Mouse (Mus musculus) stomach, embryonic 14.5 days (tissue): ENCODE measurements at regions not wholly inside any gene's neighbourhood (a gene's known extent, or its start where the extent isn't known, plus 50 kb on each side); places are given as distances from the start of the nearest gene placed in this dataset.

ENCODE experiments used
- ATAC-seq: fragments of 200-750 bp; cut with Nextera tagmentation; 2 replicates; pipeline ENCODE4 v1.8.0; 2017; ENCODE audit warnings: low read depth, moderate TSS enrichment; ENCODE audit not compliant: insufficient number of reproducible peaks, insufficient read depth, low FRiP score
- H3K27ac ChIP-seq: fragments of 300-500 bp; sonication (generic); 2 replicates; pipeline ENCODE4 v1.5.1; 2014; ENCODE audit warnings: mild to moderate bottlenecking, low read length, moderate library complexity, mixed read lengths
- H3K27me3 ChIP-seq: fragments of 300-500 bp; sonication (generic); 2 replicates; pipeline ENCODE4 v1.6.1; 2014; ENCODE audit warnings: low read length, control low read depth, mixed read lengths; ENCODE audit not compliant: control insufficient read depth, insufficient read depth
- H3K36me3 ChIP-seq: fragments of 300-500 bp; sonication (generic); 2 replicates; pipeline ENCODE4 v1.6.1; 2014; ENCODE audit warnings: mild to moderate bottlenecking, control low read depth, low read length, moderate library complexity, mixed read lengths; ENCODE audit not compliant: control insufficient read depth, insufficient read depth
- H3K4me1 ChIP-seq: fragments of 300-500 bp; sonication (generic); 2 replicates; pipeline ENCODE4 v1.6.1; 2014; ENCODE audit warnings: low read length, control low read depth, mixed read lengths; ENCODE audit not compliant: control insufficient read depth, insufficient read depth
- H3K4me2 ChIP-seq: fragments of 300-500 bp; sonication (generic); replicated peaks from 2 replicates; pipeline ENCODE4 v1.6.1; 2014; ENCODE audit warnings: low read depth, low read length, control low read depth
- H3K4me3 ChIP-seq: fragments of 300-500 bp; sonication (generic); 2 replicates; pipeline ENCODE4 v1.5.1; 2014; ENCODE audit warnings: low read depth, low read length, control low read depth
- H3K9ac ChIP-seq: fragments of 300-500 bp; sonication (generic); replicated peaks from 2 replicates; pipeline ENCODE4 v1.6.1; 2014; ENCODE audit warnings: low read depth, mild to moderate bottlenecking, control low read depth, low read length, moderate library complexity, mixed read lengths
- H3K9me3 ChIP-seq: fragments of 300-500 bp; sonication (generic); 2 replicates; pipeline ENCODE4 v1.6.1; 2016; ENCODE audit warnings: low read depth, low read length, control low read depth; ENCODE audit not compliant: control insufficient read depth
- WGBS: fragments of 180-500 bp; shearing (Covaris S2); extraction: QIAGEN DNeasy Blood & Tissue Kit; methylation state at CpG from one replicate; pipeline ENCODE4 v1.1.7; 2014; 5-methylcytosine and 5-hydroxymethylcytosine counted together

DNA sequence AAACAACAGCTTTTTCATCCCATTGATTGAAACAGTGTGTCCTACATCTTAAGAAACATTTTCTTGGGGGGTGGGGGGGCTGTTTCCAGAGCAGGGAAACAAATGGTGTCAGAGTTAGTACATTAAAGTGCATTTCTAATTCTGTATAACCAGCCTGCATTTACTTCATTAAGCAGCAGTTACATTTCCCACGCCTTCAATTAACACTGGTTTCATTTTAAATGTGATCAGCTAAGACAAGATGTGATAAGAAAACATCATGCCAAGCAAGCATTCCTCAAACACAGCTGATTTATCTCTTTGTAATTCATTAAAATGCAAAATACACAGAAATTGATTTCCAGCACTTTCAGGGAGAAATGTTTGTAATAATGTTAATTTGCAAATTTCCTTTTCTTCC is 122.0 kb downstream of the Olfr1505 start:
- Histone ChIP-seq H3K36me3 (no peaks in the 10 kb centered on the region), H3K4me2 (no peak overlapping the region), H3K27me3 (no peaks in the 10 kb centered on the region), H3K9me3 (no peaks in the 10 kb centered on the region), H3K27ac (no peak overlapping the region), H3K4me3 (no peak overlapping the region), H3K9ac (no peak overlapping the region), H3K4me1 (no peaks in the 10 kb centered on the region)
- ATAC-seq = no peak
- WGBS = 74% methylated on average over 1 of the region's 1 CpGs

DNA sequence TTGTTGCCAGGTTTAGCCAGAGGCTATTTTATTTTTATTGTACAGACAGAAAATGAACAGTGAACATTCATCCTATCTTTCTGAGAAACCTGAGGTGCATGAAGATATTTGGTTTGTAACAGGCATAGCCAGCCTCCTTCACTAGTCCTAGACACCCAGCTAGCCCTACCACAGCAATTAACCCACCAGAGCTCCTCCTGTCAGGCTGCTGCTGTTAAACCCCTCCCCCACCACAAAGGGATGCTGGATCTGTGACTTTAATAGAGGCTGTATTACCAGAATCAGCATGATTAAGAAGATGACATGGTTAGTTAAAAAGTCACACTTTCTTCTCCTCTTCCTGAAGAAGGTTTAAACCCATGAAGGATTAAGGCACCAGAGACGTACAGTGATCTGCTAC is 122.5 kb downstream of the Olfr1505 start:
- Histone ChIP-seq H3K4me3 (no peak overlapping the region), H3K4me2 (no peak overlapping the region), H3K36me3 (no peaks in the 10 kb centered on the region), H3K27me3 (no peaks in the 10 kb centered on the region), H3K9ac (no peak overlapping the region), H3K4me1 (no peaks in the 10 kb centered on the region), H3K9me3 (no peaks in the 10 kb centered on the region), H3K27ac (no peak overlapping the region)
- WGBS = 58% methylated on average over 1 of the region's 1 CpGs
- ATAC-seq = no peak

GRCm38 (mm10) chr19:14036750-14037149 is 123.4 kb downstream of the Olfr1505 start:
- Histone ChIP-seq H3K27ac (no peak overlapping the region), H3K4me1 (no peaks in the 10 kb centered on the region), H3K36me3 (no peaks in the 10 kb centered on the region), H3K4me2 (no peak overlapping the region), H3K9me3 (no peaks in the 10 kb centered on the region), H3K27me3 (no peaks in the 10 kb centered on the region), H3K4me3 (no peak overlapping the region), H3K9ac (no peak overlapping the region)
- no peak for ATAC-seq
- 65% methylated on average over 1 of the region's 1 CpGs for WGBS

DNA sequence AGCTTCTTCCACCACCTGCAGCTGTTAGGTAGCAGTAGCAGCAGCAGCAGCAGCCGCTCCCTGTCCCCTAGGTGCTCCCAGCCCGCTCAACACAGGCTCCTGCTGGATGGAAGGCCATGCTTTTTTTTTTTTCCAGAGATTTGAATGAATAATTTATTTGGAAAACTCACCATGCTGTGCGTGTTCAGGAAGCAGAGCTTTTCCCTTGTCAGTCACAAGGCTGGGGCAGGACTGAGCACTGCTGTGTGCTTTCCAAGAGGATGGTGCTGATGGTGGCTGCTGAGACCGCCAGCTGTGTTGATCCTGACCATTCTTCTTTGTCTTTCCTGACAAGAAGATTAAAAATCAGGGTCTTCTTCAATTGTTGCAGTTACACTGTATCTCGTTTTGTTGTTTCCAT is 129.4 kb downstream of the Olfr1505 start:
- H3K27me3 ChIP-seq = no peaks in the 10 kb centered on the region
- H3K27ac ChIP-seq = no peak overlapping the region
- no peaks in the 10 kb centered on the region for H3K36me3 ChIP-seq
- ATAC-seq = no peak
- no peaks in the 10 kb centered on the region for H3K9me3 ChIP-seq
- H3K4me2 ChIP-seq = no peak overlapping the region
- H3K4me1 ChIP-seq = no peaks in the 10 kb centered on the region
- no peak overlapping the region for H3K4me3 ChIP-seq
- 52% methylated on average over 5 of the region's 5 CpGs for WGBS
- no peak overlapping the region for H3K9ac ChIP-seq

GRCm38 (mm10) chr19:14045456-14045855 is 132.1 kb downstream of the Olfr1505 start:
- WGBS = 59% methylated on average over 2 of the region's 2 CpGs
- Histone ChIP-seq H3K27me3 (no peaks in the 10 kb centered on the region), H3K9me3 (no peaks in the 10 kb centered on the region), H3K4me2 (no peak overlapping the region), H3K4me1 (no peaks in the 10 kb centered on the region), H3K4me3 (no peak overlapping the region), H3K27ac (no peak overlapping the region), H3K9ac (no peak overlapping the region), H3K36me3 (no peaks in the 10 kb centered on the region)
- ATAC-seq = no peak

DNA sequence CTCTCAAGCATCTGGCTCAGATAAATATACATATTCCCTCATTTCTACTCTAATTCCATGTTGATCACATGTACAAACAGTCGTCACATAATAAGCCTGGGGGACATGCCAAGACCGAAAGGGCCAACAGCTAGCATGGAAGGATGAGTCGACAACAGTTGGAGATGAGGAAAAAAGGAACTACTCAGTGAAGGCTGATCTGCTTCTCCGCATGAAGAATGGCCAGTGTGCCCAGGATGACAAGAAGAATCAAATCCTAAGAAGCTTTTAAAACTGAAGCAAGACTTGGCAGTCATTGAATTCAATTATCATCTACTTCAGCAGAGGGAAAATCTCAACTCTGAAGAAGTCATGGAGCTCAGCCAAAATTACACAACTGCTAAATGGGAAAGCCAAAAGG is 138.7 kb downstream of the Olfr1505 start:
- Histone ChIP-seq H3K9ac (no peak overlapping the region), H3K9me3 (no peaks in the 10 kb centered on the region), H3K36me3 (no peaks in the 10 kb centered on the region), H3K4me1 (no peaks in the 10 kb centered on the region), H3K27me3 (no peaks in the 10 kb centered on the region), H3K4me2 (no peak overlapping the region), H3K4me3 (no peak overlapping the region), H3K27ac (no peak overlapping the region)
- WGBS = 71% methylated on average over 4 of the region's 4 CpGs
- no peak for ATAC-seq

DNA sequence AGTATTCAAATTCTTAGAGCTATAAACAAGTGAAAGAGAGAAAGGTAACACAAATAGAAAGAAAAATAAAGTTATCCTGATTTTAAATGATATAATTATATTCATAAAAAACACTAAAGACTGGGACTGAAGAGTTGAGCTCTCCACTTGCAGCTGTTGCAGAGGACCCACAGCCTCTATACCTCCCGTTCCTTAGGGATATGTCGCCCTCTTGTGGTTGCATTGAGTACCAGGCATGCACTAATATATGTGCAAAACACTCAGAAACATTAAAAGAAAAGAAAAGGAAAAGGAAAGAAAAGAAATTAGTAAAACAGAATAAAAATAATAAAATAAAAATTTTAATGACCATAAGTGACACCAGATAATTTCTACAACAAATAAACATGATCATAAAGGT is 167.2 kb downstream of the Olfr1505 start:
- Histone ChIP-seq H3K9me3 (no peaks in the 10 kb centered on the region), H3K36me3 (no peaks in the 10 kb centered on the region), H3K4me1 (no peaks in the 10 kb centered on the region), H3K27me3 (no peaks in the 10 kb centered on the region), H3K4me2 (no peak overlapping the region), H3K4me3 (no peak overlapping the region), H3K27ac (no peak overlapping the region), H3K9ac (no peak overlapping the region)
- no peak for ATAC-seq
- WGBS = 12% methylated on average over 2 of the region's 2 CpGs

GRCm38 (mm10) chr19:14084726-14085125 is 171.4 kb downstream of the Olfr1505 start:
- no peak for ATAC-seq
- H3K27me3 ChIP-seq = no peaks in the 10 kb centered on the region
- no peaks in the 10 kb centered on the region for H3K4me1 ChIP-seq
- WGBS = 84% methylated on average over 3 of the region's 3 CpGs
- no peak overlapping the region for H3K4me2 ChIP-seq
- no peak overlapping the region for H3K9ac ChIP-seq
- H3K4me3 ChIP-seq = no peak overlapping the region
- H3K36me3 ChIP-seq = no peaks in the 10 kb centered on the region
- H3K9me3 ChIP-seq = no peaks in the 10 kb centered on the region
- no peak overlapping the region for H3K27ac ChIP-seq

GRCm38 (mm10) chr19:14090106-14090505 is 176.8 kb downstream of the Olfr1505 start:
- ATAC-seq = no peak
- Histone ChIP-seq H3K27me3 (no peaks in the 10 kb centered on the region), H3K27ac (no peak overlapping the region), H3K4me2 (no peak overlapping the region), H3K9ac (no peak overlapping the region), H3K9me3 (no peaks in the 10 kb centered on the region), H3K36me3 (no peaks in the 10 kb centered on the region), H3K4me3 (no peak overlapping the region), H3K4me1 (no peaks in the 10 kb centered on the region)
- 97% methylated on average over 3 of the region's 3 CpGs for WGBS
